Mouse (Mus musculus) cerebellum, postnatal 36 days (tissue): ENCODE data around the gene Orc3.
A peak's percentile ranks its signal among the peaks of the same experiment; 100 is the strongest.
"Not testable (repeated sequence)": the region's sequence is repeated elsewhere in the genome, so short reads cannot be mapped to it uniquely, and the experiment has no call there.

Source experiments
- DNase-seq, 2 experiments: peaks; one replicate each; pipeline ENCODE4 v3.0.0; 2021 to 2022; ENCODE audit warnings: mixed read lengths in 2 of 2

Orc3 gene

GRCm38 (mm10) chr4:34581990-34582389 lies 32.8 kb downstream of the Orc3 start:
- DNase-seq: no peak

DNA sequence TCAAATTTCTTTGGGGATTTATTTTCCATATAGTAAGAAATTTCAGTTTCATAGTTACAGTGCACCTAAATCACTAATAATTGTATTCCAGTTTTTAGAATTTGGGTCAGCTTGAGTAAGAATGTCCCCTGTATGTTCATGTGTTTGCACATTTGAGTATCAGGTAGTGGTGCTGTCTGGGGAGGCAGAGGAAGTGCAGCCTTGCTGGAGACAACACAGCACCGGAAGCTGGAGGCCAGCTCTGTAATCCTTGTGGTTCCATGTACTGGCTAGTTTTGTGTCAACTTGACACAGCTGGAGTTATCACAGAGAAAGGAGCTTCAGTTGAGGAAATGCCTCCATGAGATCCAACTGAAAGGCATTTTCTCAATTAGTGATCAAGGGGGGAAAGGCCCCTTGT lies 33.3 kb downstream of the Orc3 start:
- not testable (repeated sequence) for DNase-seq

- DNase-seq: no peak
Measured at GRCm38 (mm10) chr4:34579215-34579614, 35.5 kb downstream of the Orc3 start.

DNA sequence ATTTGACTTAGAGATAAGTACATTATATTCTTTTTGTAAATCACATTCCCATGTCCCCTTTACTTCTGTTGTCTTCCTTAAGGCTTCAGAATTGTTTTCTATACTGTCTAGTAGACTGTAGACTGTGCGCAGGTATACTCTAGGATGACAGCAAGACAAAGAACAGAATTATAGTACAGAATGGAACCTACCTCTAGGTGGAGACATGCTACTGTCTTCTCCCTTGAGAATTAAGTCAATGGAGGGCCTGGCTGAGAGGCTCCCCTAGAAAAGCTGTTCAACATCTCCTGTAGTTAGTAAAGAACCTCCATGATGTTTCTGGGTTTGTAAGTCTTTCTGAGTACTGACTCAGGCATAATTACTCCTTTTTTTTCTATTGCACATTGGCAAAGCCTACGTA lies 37.7 kb downstream of the Orc3 start:
- DNase-seq: no peak

DNA sequence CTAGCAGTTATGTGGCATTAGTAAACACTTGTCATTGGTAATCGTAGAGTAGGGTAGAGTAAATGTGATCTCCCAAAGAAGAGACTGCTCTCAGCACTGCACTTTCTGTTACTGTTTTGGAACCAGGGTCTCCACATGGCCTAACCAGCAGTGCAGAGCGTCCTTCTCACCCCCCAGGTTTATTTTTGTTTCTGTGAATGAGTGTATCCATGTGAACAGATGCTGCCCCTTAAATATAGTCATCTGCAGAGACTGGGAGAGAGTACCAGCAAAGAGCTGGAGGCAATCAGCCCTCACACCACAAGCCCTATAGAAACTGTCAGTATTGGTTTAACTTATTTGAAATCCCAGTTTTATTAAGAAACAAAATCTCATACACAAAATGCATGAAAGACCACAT lies 41.9 kb downstream of the Orc3 start:
- DNase-seq: no peak

- DNase-seq: no peak
Measured at GRCm38 (mm10) chr4:34566226-34566625, 48.5 kb downstream of the Orc3 start.

DNA sequence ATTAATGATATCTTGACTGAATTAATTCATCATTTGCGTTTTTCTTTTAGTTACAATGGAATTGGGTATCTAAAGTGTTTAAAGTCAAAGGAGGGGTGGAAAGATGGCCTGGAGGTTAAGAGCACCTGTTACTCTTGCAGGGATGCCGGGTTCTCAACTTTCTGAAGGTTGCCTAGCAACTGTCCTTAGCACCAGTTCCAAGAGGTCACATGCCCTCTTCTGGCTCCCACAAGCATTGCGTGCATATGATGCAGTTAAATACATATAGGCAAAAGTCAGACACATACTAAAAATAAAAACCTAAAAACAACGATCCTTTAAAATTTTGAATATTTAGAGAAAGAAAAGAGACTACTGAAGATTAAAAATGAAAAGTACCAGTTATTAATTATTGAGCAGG lies 53.8 kb downstream of the Orc3 start:
- DNase-seq: peak; percentile 30 to 39

- no peak for DNase-seq
Measured at GRCm38 (mm10) chr4:34556183-34556582, 58.6 kb downstream of the Orc3 start.

- no peak for DNase-seq
Measured at GRCm38 (mm10) chr4:34555604-34556003, 59.1 kb downstream of the Orc3 start.

DNA sequence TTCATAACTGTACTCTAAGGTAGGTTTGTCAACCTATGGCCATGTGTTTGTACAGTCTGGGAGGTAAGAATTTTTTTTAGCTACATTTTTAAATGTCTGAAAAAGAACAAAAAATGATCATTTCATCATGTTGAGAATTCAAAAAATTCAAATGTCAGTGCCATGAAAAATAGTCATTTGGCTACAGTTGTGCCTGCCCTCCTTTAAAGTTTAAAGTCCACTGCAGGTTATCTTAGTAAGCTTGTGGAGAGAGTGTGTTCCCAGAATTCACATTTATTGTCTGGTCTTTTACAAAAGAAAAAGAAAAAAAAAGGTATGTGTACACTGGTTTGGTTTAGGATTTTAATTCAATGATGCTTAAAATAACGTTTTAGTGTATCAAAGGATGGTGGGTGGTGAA lies 60.1 kb downstream of the Orc3 start:
- no peak for DNase-seq

- DNase-seq: no peak
Measured at GRCm38 (mm10) chr4:34551966-34552365, 62.8 kb downstream of the Orc3 start.

DNA sequence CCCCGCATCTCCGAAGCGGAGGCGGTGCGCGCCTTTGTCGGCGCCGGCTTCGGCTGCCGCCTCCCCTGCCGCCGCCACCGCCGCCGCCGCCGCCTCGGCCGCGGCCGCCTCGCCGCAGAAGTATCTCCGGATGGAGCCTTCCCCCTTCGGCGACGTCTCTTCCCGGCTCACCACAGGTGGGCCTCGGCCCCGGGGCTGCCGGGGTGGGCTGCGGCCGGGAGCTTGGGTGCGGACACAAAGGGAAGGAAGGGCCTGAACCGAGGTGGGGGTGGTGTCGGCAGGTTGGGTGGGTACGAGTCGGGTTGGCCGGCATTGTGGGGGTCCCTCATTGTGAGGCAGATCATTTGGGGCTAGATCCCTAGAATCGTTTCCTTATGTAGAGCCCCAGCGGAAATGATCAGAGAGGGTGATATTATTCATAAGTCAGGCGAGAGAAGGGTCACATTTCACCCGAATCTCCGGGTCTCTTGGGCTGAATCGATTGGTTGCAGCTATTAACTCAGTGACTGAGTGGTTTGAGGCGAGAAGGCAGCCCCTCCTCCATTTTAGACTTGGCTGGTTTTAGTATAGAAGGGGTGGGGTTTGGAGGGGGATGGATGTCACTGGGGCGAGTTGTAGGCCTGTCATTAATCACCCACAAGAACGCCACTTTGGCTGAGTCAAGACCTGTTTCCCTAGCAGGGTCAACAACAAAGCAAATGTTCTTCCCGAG lies 63.5 kb downstream of the Orc3 start:
- DNase-seq: peak; percentile 37 to 48

- peak in 1 of 2 experiments; percentile 41 for DNase-seq
Measured at GRCm38 (mm10) chr4:34550748-34551097, 64.0 kb downstream of the Orc3 start, which contains the start of gene Akirin2. Gene Akirin2 (plus strand): TSS chr4:34550937.

GRCm38 (mm10) chr4:34549981-34550747 lies 64.6 kb downstream of the Orc3 start:
- peak; percentile 96 to 97 for DNase-seq

GRCm38 (mm10) chr4:34529941-34530340 lies 84.8 kb downstream of the Orc3 start:
- DNase-seq: peak; percentile 81 to 87

DNA sequence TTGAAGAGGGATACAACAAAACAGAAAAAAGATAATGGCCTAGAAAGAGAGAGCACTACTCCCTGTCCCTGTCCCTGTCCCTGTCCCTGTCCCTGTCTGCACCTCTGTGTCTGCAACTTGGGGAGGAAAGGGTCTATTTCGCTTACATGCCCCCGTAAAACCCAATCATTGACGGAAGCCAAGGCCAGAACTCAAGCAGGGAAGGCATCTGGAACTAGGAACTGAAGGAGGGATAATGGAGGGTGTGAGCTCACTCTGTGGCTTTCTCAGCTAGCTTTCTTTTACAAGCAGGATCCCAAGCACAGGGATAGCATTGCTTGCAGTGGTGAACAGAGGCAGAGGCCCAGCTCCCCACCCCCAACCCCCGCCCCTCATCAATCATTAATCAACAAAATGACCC lies 85.4 kb downstream of the Orc3 start:
- no peak for DNase-seq

DNA sequence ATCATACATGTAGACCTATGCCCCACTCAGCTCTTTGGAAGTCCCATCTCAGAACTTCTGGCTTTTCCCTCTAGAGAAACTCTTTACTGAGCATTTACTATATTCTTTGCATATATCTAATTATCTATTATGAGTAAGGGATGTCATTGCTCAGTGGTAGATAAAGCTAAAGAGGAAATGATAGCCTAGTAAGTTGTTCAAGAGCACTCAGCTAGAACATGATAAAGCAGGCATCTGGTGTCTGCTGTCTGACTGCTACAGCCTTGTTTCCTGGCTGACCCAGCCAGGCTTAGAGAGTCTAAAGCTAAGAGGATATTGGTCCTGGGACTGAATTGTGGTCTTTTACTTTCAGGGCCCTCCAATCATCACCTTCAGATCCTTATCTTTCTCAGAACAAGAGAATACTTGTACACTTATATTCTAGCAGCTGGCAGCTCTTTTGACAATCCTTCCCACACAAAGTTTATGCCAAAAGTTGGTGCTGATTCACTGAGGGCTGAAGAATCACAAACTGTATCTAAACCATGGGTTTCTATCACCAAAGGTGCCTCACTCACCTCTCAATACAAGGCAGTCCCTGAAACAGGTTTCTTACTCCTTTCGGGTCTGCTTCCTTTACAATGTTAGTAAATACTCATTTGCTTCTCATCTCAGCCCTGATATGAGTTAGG lies 86.2 kb downstream of the Orc3 start:
- no peak for DNase-seq

- DNase-seq: no peak
Measured at GRCm38 (mm10) chr4:34526771-34527170, 88.0 kb downstream of the Orc3 start.

GRCm38 (mm10) chr4:34523586-34523985 lies 91.2 kb downstream of the Orc3 start:
- peak in 1 of 2 experiments; percentile 39 for DNase-seq

DNA sequence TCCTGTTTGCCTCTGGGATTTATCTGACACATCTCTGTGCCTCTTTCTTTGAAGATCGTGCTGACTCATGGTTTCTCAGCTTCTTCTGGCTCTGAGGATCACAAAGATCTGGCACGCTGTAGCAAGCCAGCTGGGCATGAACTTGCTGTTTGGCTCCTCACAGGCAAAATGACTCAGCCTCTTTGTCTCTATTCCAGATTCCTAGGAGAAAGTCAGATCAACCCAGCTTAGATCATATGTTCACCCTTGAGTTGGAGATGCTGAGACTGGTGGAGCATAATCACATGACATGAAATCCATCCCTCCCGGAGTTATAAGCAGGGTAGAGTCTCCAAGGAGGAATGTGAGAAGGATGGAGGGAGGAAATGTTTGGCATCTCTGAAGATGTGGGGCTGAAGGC lies 91.9 kb downstream of the Orc3 start:
- peak; percentile 80 to 85 for DNase-seq
